Mouse (Mus musculus) G1E (cell line): ENCODE data around the gene Mia3. TPM values are rescaled to one million over a fixed set of nuclear protein-coding genes. Genes with fewer than 3 reads are reported as not detected.
"Not testable (repeated sequence)": the region's sequence is repeated elsewhere in the genome, so short reads cannot be mapped to it uniquely, and the experiment has no call there.

ENCODE experiments used
- ATAC-seq: 2 replicates; pipeline ENCODE4 v1.8.0; 2016; ENCODE audit warnings: mild to moderate bottlenecking; ENCODE audit not compliant: insufficient number of reproducible peaks, poor library complexity, low FRiP score, severe bottlenecking; ENCODE audit errors: extremely low read depth
- DNase-seq: peaks from one replicate; pipeline ENCODE4 v3.0.0; 2012; ENCODE audit warnings: low spot score
- H3K27me3 ChIP-seq: 2 replicates; pipeline ENCODE4 v1.6.1; 2012; ENCODE audit warnings: mild to moderate bottlenecking, low read length, inconsistent platforms; ENCODE audit not compliant: insufficient read depth
- H3K36me3 ChIP-seq: replicated peaks from 2 replicates; pipeline ENCODE3; 2012; ENCODE audit warnings: mild to moderate bottlenecking, inconsistent platforms
- H3K4me1 ChIP-seq: 2 replicates; pipeline ENCODE4 v1.6.1; 2012; ENCODE audit warnings: low read depth, low read length, inconsistent platforms, mixed read lengths; ENCODE audit not compliant: insufficient read depth
- H3K4me3 ChIP-seq: 2 replicates; pipeline ENCODE4 v1.5.1; 2012; ENCODE audit warnings: low read depth, mild to moderate bottlenecking, inconsistent platforms, low read length, moderate library complexity, mixed read lengths
- H3K9me3 ChIP-seq: replicated peaks from 2 replicates; pipeline ENCODE4 v1.6.1; 2012; ENCODE audit warnings: inconsistent platforms
- CTCF ChIP-seq: IDR thresholded peaks from 2 replicates; pipeline ENCODE4 v1.5.1; 2012; ENCODE audit warnings: low read depth, low read length, inconsistent platforms, mixed read lengths
- GATA1 ChIP-seq: IDR thresholded peaks from 2 replicates; pipeline ENCODE4 v1.6.1; 2012; ENCODE audit warnings: borderline replicate concordance, low read length, inconsistent platforms, mixed read lengths
- GATA2 ChIP-seq: IDR thresholded peaks from 2 replicates; pipeline ENCODE4 v1.6.1; 2012; ENCODE audit warnings: low read depth, low read length, inconsistent platforms, borderline replicate concordance
- POLR2AphosphoS5 ChIP-seq: IDR thresholded peaks from 2 replicates; pipeline ENCODE4 v1.6.1; 2012; ENCODE audit warnings: low read depth, low read length, inconsistent platforms; ENCODE audit not compliant: insufficient replicate concordance
- TAL1 ChIP-seq: conservative IDR thresholded peaks from 2 replicates; pipeline ENCODE4 v1.6.1; 2012; ENCODE audit warnings: low read depth, low read length, inconsistent platforms, mixed read lengths
- polyA plus RNA-seq: library from polyadenylated mRNA; stranded (reverse); fragments of >175 nt; gene quantifications from 2 replicates; pipeline ENCODE4 v1.2.3, GENCODE M21; 2012
- total RNA-seq, 2 experiments: library from RNA; stranded (forward) in 1 of 2; stranded (reverse) in 1 of 2; fragments of 200-1000 nt in 1 of 2; fragments of >200 nt in 1 of 2; fragmentation: Nextera tagmentation in 1 of 2; gene quantifications; 2 replicates each; pipeline ENCODE4 v1.2.3; 2014 to 2017

Gene Mia3
- total and polyA plus RNA-seq, 3 experiments = 23.5 to 72.6 (median 66.7) TPM

- DNase-seq (no peak), ATAC-seq (no peak)
- H3K36me3 ChIP-seq = peaks cover 74% of the 10 kb centered on the region
- H3K27me3 ChIP-seq = no peaks in the 10 kb centered on the region
- no peak overlapping the region for H3K4me3 ChIP-seq
- H3K4me1 ChIP-seq = no peaks in the 10 kb centered on the region
- no peaks in the 10 kb centered on the region; the same call in 1 of the 2 replicates for H3K9me3 ChIP-seq
- no peak for TF ChIP-seq GATA1
- no peak for TF ChIP-seq CTCF
- TF ChIP-seq GATA2 = no peak
- no peak for TF ChIP-seq TAL1
- no peak for TF ChIP-seq POLR2AphosphoS5
These were observed 45.4 kb downstream of the Mia3 start for GRCm38 (mm10) chr1:183323923-183324322.

GRCm38 (mm10) chr1:183322496-183322895 lies 46.9 kb downstream of the Mia3 start:
- not testable (repeated sequence) for H3K9me3 ChIP-seq, H3K4me1 ChIP-seq, H3K27me3 ChIP-seq, ATAC-seq, DNase-seq, H3K4me3 ChIP-seq
- peaks cover 69% of the 10 kb centered on the region for H3K36me3 ChIP-seq

- no peaks in the 10 kb centered on the region; the same call in 1 of the 2 replicates for H3K9me3 ChIP-seq
- ATAC-seq (peak; percentile 24; the same call in 1 of the 2 replicates), DNase-seq (no peak)
- no peaks in the 10 kb centered on the region for H3K27me3 ChIP-seq
- H3K4me3 ChIP-seq = no peak overlapping the region
- peaks cover 69% of the 10 kb centered on the region for H3K36me3 ChIP-seq
- no peak for TF ChIP-seq POLR2AphosphoS5
- TF ChIP-seq TAL1 = no peak
- TF ChIP-seq GATA1 = no peak
- TF ChIP-seq CTCF = no peak
- no peak for TF ChIP-seq GATA2
- no peaks in the 10 kb centered on the region for H3K4me1 ChIP-seq
These were observed 48.6 kb downstream of the Mia3 start for GRCm38 (mm10) chr1:183320708-183321107.

- DNase-seq (no peak), ATAC-seq (peak; percentile 37; the same call in 1 of the 2 replicates)
These were observed 53.6 kb downstream of the Mia3 start for GRCm38 (mm10) chr1:183315783-183316182.

GRCm38 (mm10) chr1:183312076-183312475 lies 57.3 kb downstream of the Mia3 start:
- Histone ChIP-seq H3K4me1 (no peaks in the 10 kb centered on the region), H3K36me3 (peaks cover 67% of the 10 kb centered on the region), H3K27me3 (no peaks in the 10 kb centered on the region), H3K4me3 (no peak overlapping the region), H3K9me3 (no peaks in the 10 kb centered on the region)
- DNase-seq (no peak), ATAC-seq (no peak)
- no peak for TF ChIP-seq POLR2AphosphoS5
- TF ChIP-seq GATA1 = no peak

More at GRCm38 (mm10) chr1:183315783-183316182, 53.6 kb downstream of the Mia3 start:
- TF ChIP-seq TAL1 (no peak), CTCF (0 out of 2 replicates have a peak, but pooled peaks have one; percentile 6)
- H3K36me3 ChIP-seq = peaks cover 72% of the 10 kb centered on the region
- H3K4me1 ChIP-seq = no peaks in the 10 kb centered on the region
- no peaks in the 10 kb centered on the region for H3K27me3 ChIP-seq
- no peak overlapping the region for H3K4me3 ChIP-seq
- no peaks in the 10 kb centered on the region for H3K9me3 ChIP-seq

GRCm38 (mm10) chr1:183309601-183310000 lies 59.8 kb downstream of the Mia3 start:
- peaks cover 53% of the 10 kb centered on the region for H3K36me3 ChIP-seq

GRCm38 (mm10) chr1:183308476-183308875 lies 60.9 kb downstream of the Mia3 start:
- Histone ChIP-seq H3K27me3 (no peaks in the 10 kb centered on the region), H3K36me3 (peaks cover 50% of the 10 kb centered on the region), H3K4me1 (no peaks in the 10 kb centered on the region), H3K9me3 (no peaks in the 10 kb centered on the region), H3K4me3 (no peak overlapping the region)
- ATAC-seq (no peak), DNase-seq (no peak)
- TF ChIP-seq POLR2AphosphoS5 (no peak), TAL1 (no peak), GATA1 (no peak), CTCF (no peak), GATA2 (no peak)

More at GRCm38 (mm10) chr1:183309601-183310000, 59.8 kb downstream of the Mia3 start:
- not testable (repeated sequence) for H3K9me3 ChIP-seq, DNase-seq, H3K27me3 ChIP-seq, H3K4me3 ChIP-seq, ATAC-seq, H3K4me1 ChIP-seq
